Mouse (Mus musculus) erythroblast, embryonic 14.5 days (primary cell): Measurements from ENCODE around the gene Zbtb43. TPM values are rescaled to one million over a fixed set of nuclear protein-coding genes. Genes with fewer than 3 reads are reported as not detected.

ENCODE experiments used
- H3K27me3 ChIP-seq: 2 replicates; pipeline ENCODE4 v1.6.1; 2012; ENCODE audit warnings: inconsistent platforms; ENCODE audit not compliant: control insufficient read depth
- H3K36me3 ChIP-seq: 2 replicates; pipeline ENCODE4 v1.6.1; 2012; ENCODE audit warnings: mild to moderate bottlenecking, inconsistent platforms; ENCODE audit not compliant: control insufficient read depth
- H3K4me1 ChIP-seq: 2 replicates; pipeline ENCODE4 v1.6.1; 2012; ENCODE audit warnings: inconsistent platforms; ENCODE audit not compliant: control insufficient read depth
- H3K4me3 ChIP-seq: replicated peaks from 2 replicates; pipeline ENCODE3; 2012; ENCODE audit warnings: moderate library complexity, mild to moderate bottlenecking, inconsistent platforms
- H3K9me3 ChIP-seq: 2 replicates; pipeline ENCODE4 v1.6.1; 2012; ENCODE audit warnings: low read length, inconsistent platforms, mixed read lengths; ENCODE audit not compliant: control insufficient read depth
- GATA1 ChIP-seq: IDR thresholded peaks from 2 replicates; pipeline ENCODE4 v1.6.1; 2012; ENCODE audit warnings: low read length, inconsistent platforms, mixed read lengths
- TAL1 ChIP-seq: IDR thresholded peaks from 3 replicates; pipeline ENCODE4 v1.6.1; 2012; ENCODE audit warnings: low read length, inconsistent platforms, mixed read lengths
- polyA plus RNA-seq: library from polyadenylated mRNA; stranded (reverse); fragments of >175 nt; gene quantifications from 2 replicates; pipeline ENCODE4 v1.2.3, GENCODE M21; 2012

The Zbtb43 gene
- polyA plus RNA-seq, 1 experiment: 0.04 TPM

GRCm38 (mm10) chr2:33456696-33457095 is 11.7 kb downstream of the Zbtb43 start:
- Histone ChIP-seq H3K4me3 (no peak overlapping the region), H3K4me1 (peaks cover 18% of the 10 kb centered on the region), H3K9me3 (no peaks in the 10 kb centered on the region), H3K36me3 (peaks cover 83% of the 10 kb centered on the region), H3K27me3 (no peaks in the 10 kb centered on the region)
- TF ChIP-seq TAL1 (no peak), GATA1 (no peak)

GRCm38 (mm10) chr2:33456242-33456641 is 12.1 kb downstream of the Zbtb43 start:
- no peak overlapping the region for H3K4me3 ChIP-seq
- TF ChIP-seq GATA1: no peak
- TF ChIP-seq TAL1: no peak
- peaks cover 18% of the 10 kb centered on the region for H3K4me1 ChIP-seq
- no peaks in the 10 kb centered on the region for H3K27me3 ChIP-seq
- H3K36me3 ChIP-seq: peaks cover 83% of the 10 kb centered on the region
- no peaks in the 10 kb centered on the region for H3K9me3 ChIP-seq

DNA sequence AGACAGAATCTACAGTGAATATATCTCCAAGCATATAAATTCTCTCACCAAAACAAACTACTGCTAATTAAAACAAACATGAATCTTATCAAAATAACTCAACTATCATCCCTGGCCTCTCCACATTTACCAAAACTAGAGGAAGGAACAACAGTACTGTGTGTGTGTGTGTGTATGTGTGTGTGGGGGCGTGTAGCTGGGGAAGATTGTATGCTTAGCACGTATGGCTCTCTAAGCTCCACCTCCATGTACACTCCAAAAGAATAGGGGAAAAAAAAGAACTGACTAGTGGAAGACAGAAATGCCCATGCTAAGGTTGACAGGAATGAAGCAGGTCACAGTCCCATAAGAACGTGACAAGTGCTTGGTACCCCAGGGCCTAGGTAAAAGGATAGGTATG is 13.0 kb downstream of the Zbtb43 start:
- peaks cover 82% of the 10 kb centered on the region for H3K36me3 ChIP-seq
- H3K9me3 ChIP-seq: no peaks in the 10 kb centered on the region
- H3K4me3 ChIP-seq: no peak overlapping the region
- TF ChIP-seq GATA1 (no peak), TAL1 (no peak)
- peaks cover 16% of the 10 kb centered on the region for H3K4me1 ChIP-seq
- H3K27me3 ChIP-seq: no peaks in the 10 kb centered on the region

- Histone ChIP-seq H3K36me3 (peaks cover 80% of the 10 kb centered on the region), H3K9me3 (no peaks in the 10 kb centered on the region), H3K4me1 (peaks cover 14% of the 10 kb centered on the region), H3K27me3 (no peaks in the 10 kb centered on the region), H3K4me3 (no peak overlapping the region)
- no peak for TF ChIP-seq GATA1
- no peak for TF ChIP-seq TAL1
These were observed 13.5 kb downstream of the Zbtb43 start for GRCm38 (mm10) chr2:33454816-33455215.

DNA sequence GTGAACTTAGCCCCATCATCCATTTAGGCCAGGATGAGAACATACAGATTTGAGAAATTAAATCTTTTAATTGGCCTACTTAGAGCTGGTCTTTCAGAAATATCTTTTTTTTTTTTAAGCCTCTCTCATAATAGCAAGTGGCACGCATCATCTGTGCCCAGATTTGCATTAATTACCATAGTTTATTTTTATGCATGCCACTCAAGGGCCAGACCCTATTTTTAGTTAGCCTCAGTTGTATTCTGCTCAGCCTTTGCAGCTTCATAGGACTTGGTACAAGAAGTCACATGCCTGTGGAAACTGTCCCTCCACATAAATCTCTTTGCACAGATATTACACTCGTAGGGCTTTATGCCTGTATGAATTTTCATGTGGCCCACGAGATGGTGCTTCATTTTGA is 14.9 kb downstream of the Zbtb43 start:
- Histone ChIP-seq H3K4me1 (peaks cover 8% of the 10 kb centered on the region), H3K36me3 (peaks cover 83% of the 10 kb centered on the region), H3K27me3 (no peaks in the 10 kb centered on the region)

GRCm38 (mm10) chr2:33452721-33453120 is 15.6 kb downstream of the Zbtb43 start:
- Histone ChIP-seq H3K36me3 (peaks cover 78% of the 10 kb centered on the region), H3K27me3 (no peaks in the 10 kb centered on the region), H3K4me3 (no peak overlapping the region), H3K4me1 (peaks cover 8% of the 10 kb centered on the region), H3K9me3 (no peaks in the 10 kb centered on the region)
- TF ChIP-seq TAL1: no peak
- TF ChIP-seq GATA1: no peak

More for the DNA sequence above, 14.9 kb downstream of the Zbtb43 start:
- H3K4me3 ChIP-seq: no peak overlapping the region
- H3K9me3 ChIP-seq: no peaks in the 10 kb centered on the region
- TF ChIP-seq TAL1: no peak
- no peak for TF ChIP-seq GATA1

DNA sequence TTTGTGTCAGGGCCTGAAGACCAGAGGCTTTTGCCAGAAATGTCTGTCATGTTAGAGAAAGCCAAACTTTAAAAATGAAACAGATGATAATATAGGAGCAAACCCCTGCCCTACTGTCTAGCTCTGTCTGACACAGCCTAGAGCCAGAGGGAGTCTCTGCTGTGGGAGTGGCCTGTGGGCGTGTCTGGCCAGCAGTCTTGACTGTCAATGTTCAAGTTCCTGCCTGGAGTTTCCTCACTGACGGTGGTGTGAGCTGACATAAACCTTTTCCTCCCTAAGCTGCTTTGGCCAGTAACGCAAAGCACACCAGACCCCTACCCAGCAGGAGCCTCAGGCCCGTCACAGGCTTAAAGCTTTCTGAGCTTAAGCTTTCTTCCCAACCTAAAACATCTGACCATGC is 16.2 kb downstream of the Zbtb43 start:
- Histone ChIP-seq H3K27me3 (no peaks in the 10 kb centered on the region), H3K36me3 (peaks cover 75% of the 10 kb centered on the region)
- TF ChIP-seq GATA1: no peak
- TF ChIP-seq TAL1: no peak

GRCm38 (mm10) chr2:33451038-33451978 is 17.1 kb downstream of the Zbtb43 start:
- Histone ChIP-seq H3K4me1 (peaks cover 8% of the 10 kb centered on the region), H3K27me3 (no peaks in the 10 kb centered on the region), H3K4me3 (no peak overlapping the region), H3K9me3 (no peaks in the 10 kb centered on the region), H3K36me3 (peaks cover 73% of the 10 kb centered on the region)
- no peak for TF ChIP-seq GATA1
- TF ChIP-seq TAL1: no peak

More for the DNA sequence above, 16.2 kb downstream of the Zbtb43 start:
- Histone ChIP-seq H3K9me3 (no peaks in the 10 kb centered on the region), H3K4me3 (no peak overlapping the region), H3K4me1 (peaks cover 8% of the 10 kb centered on the region)

DNA sequence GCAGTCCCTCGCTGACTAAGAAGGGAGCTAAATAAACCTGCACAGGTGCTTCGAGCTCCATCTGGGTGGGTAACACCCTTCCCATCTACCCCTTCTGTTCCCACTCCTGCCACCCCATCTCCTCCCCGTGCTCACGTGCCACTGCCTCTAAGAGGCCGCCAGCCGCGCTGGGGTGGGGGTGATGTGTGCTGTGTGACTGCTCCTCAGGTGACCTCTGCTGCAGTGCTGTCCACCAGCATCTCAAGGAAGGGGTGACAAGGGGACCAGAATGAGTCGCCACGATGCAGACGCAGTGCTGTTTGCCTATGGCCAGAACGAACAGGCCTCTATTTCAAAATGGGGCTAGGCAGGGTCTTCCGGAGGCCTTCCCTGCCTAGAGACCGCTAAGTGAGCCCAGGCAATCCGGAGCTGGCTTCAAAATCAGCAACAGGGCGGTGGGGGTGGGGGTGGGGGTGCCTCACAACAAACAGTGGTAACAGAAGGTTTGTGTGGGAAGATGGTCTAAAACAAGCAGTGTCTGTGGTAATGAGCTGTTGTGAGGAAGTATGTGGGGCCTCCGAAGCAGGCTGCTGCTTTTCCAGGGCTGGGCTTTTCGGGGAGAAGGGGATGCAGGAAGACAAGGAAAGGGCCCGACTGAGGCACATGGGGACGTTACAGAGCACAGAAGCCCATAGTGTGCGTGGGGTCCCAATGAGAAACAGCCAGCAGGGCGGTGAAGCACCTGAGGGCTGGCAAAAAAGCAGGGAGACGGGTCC is 19.1 kb downstream of the Zbtb43 start:
- no peak overlapping the region for H3K4me3 ChIP-seq
- no peak for TF ChIP-seq TAL1
- no peak for TF ChIP-seq GATA1
- H3K4me1 ChIP-seq: peaks cover 8% of the 10 kb centered on the region
- H3K9me3 ChIP-seq: no peaks in the 10 kb centered on the region
- peaks cover 53% of the 10 kb centered on the region for H3K36me3 ChIP-seq
- H3K27me3 ChIP-seq: no peaks in the 10 kb centered on the region
